In genomic region chr8:88390749-88391148, GRCm38 (mm10) we compare ENCODE assay signal across 10 mouse cellular contexts. TPM values are rescaled to one million over a fixed set of nuclear protein-coding genes. Genes with fewer than 3 reads are reported as not detected.
DNase-seq lines count a peak whose midpoint lies in the region; ATAC-seq and TF ChIP-seq lines count a peak whose summit lies in the region.
"Had no signal": no experiment of that assay in that cellular context is flagged by ENCODE, and none has a peak within 500 bp of the region (broad histone marks: within the 10 kb centered on the region; RNA-seq: fewer than 3 reads in every experiment).

No protein-coding gene starts in this region.

- TF ChIP-seq CTCF in hindbrain, postnatal 0 days (IDR thresholded peaks at IDR 0.05; ENCODE audit: low read depth) = peak; percentile 40; the same call in 1 of the 2 replicates

- no peak overlapping the region for H3K4me3 ChIP-seq in hindbrain, postnatal 0 days (ENCODE audit: low read length)
- no peak overlapping the region for H3K4me3 ChIP-seq in hindbrain, embryonic 16.5 days (ENCODE audit: low read length)
- H3K4me3 ChIP-seq: heart, embryonic 15.5 days had no signal

- DNase-seq in hindbrain, postnatal 0 days (ENCODE audit: low spot score) = no peak
- DNase-seq in CD8-positive naive resting alpha-beta T cell, adult 2 months (ENCODE audit: low read depth in 2 of 2, low spot score in 2 of 2) = peak; percentile 27 to 48
- peak; percentile 39 for DNase-seq in c-Kit-positive CD71-negative TER-119-negative erythroid progenitor cells, embryonic 14.5 days (ENCODE audit: low read depth)
- no peak for DNase-seq in left cerebral cortex, postnatal 36 days (ENCODE audit: low spot score in 2 of 2)
- DNase-seq in retina, embryonic 14.5 days (ENCODE audit: low spot score) = no peak
- no peak for DNase-seq in embryo, embryonic 9.5 days (ENCODE audit: extremely low spot score)
- DNase-seq: midbrain, embryonic 14.5 days had no signal

- ATAC-seq in hindbrain, postnatal 0 days = no peak
- ATAC-seq in hindbrain, embryonic 16.5 days = no peak
- peak; percentile 85 for ATAC-seq in megakaryocyte progenitor cell, adult 5-6 weeks (replicated peaks; ENCODE audit: poor library complexity)

- no peak overlapping the region for H3K27ac ChIP-seq in hindbrain, postnatal 0 days
- no peak overlapping the region for H3K27ac ChIP-seq in hindbrain, embryonic 16.5 days (ENCODE audit: low read depth, low read length)
- H3K27ac ChIP-seq: heart, embryonic 15.5 days had no signal

- H3K36me3 ChIP-seq in hindbrain, postnatal 0 days (ENCODE audit: insufficient read depth, low read length) = no peaks in the 10 kb centered on the region
- H3K36me3 ChIP-seq in hindbrain, embryonic 16.5 days (ENCODE audit: control insufficient read depth, insufficient read depth, low read length) = no peaks in the 10 kb centered on the region
- H3K36me3 ChIP-seq: heart, embryonic 15.5 days had no signal

- no peaks in the 10 kb centered on the region for H3K4me1 ChIP-seq in hindbrain, postnatal 0 days (ENCODE audit: insufficient read depth, low read length)
- H3K4me1 ChIP-seq in hindbrain, embryonic 16.5 days (ENCODE audit: control insufficient read depth, insufficient read depth, low read depth, low read length) = no peaks in the 10 kb centered on the region
- H3K4me1 ChIP-seq: heart, embryonic 15.5 days had no signal

- H3K9me3 ChIP-seq in hindbrain, postnatal 0 days (ENCODE audit: low read length) = no peaks in the 10 kb centered on the region
- no peaks in the 10 kb centered on the region for H3K9me3 ChIP-seq in hindbrain, embryonic 16.5 days (ENCODE audit: control insufficient read depth, low read length)
- H3K9me3 ChIP-seq: heart, embryonic 15.5 days had no signal

- H3K27me3 ChIP-seq in hindbrain, postnatal 0 days (ENCODE audit: insufficient read depth, low read length) = no peaks in the 10 kb centered on the region
- no peaks in the 10 kb centered on the region for H3K27me3 ChIP-seq in hindbrain, embryonic 16.5 days (replicated peaks; ENCODE audit: control insufficient read depth, insufficient read depth, low read length)
- H3K27me3 ChIP-seq: heart, embryonic 15.5 days had no signal

- H3K4me2 ChIP-seq in hindbrain, postnatal 0 days (ENCODE audit: low read depth, low read length) = no peak overlapping the region
- no peak overlapping the region for H3K4me2 ChIP-seq in hindbrain, embryonic 16.5 days (ENCODE audit: low read length)
- H3K4me2 ChIP-seq: heart, embryonic 15.5 days had no signal

- H3K9ac ChIP-seq in hindbrain, postnatal 0 days (replicated peaks; ENCODE audit: low read length) = no peak overlapping the region
- H3K9ac ChIP-seq in hindbrain, embryonic 16.5 days (ENCODE audit: low read depth, low read length) = no peak overlapping the region
- H3K9ac ChIP-seq: heart, embryonic 15.5 days had no signal

- 90% methylated on average over 1 of the region's 1 CpGs for WGBS in hindbrain, postnatal 0 days
- WGBS in hindbrain, embryonic 16.5 days = 100% methylated on average over 1 of the region's 1 CpGs

- intact Hi-C loops in left cerebral cortex, postnatal 36 days (cut with DNase I) = no loop called here

RNA-seq across cellular contexts. Expression of gene Brd7, which starts 28.8 kb away (rescaled TPM):
- 12.6 and 15.5 TPM in 2 replicates for total RNA-seq in hindbrain, postnatal 0 days (2014; rRNA removed)
- 57.8 and 65.5 TPM in 2 replicates for polyA plus RNA-seq in hindbrain, postnatal 0 days (2015; fragmentation: Nextera tagmentation; extraction: Ambion mirVana)
- polyA plus RNA-seq in hindbrain, embryonic 16.5 days (2015; fragmentation: Nextera tagmentation; extraction: Ambion mirVana) = 37.6 and 58.2 TPM in 2 replicates
- 96.9 and 98.2 TPM in 2 replicates for total RNA-seq in megakaryocyte progenitor cell, adult 5-6 weeks (2015)
- 52.1 and 83.4 TPM in 2 replicates for total RNA-seq in megakaryocyte progenitor cell, adult 5-6 weeks (2017)
- total RNA-seq in left cerebral cortex, postnatal 36 days (2021) = 10 to 100 TPM; 48.2 to 66.4 TPM

Comparison
In these comparisons a context has a peak if more than half of its experiments do, and no peak if none do; other contexts are left out.
1. DNase-seq: peak in CD8-positive naive resting alpha-beta T cell, adult 2 months (2 of 2) and c-Kit-positive CD71-negative TER-119-negative erythroid progenitor cells, embryonic 14.5 days (single experiment); none in hindbrain, postnatal 0 days (single experiment), left cerebral cortex, postnatal 36 days (0 of 2), retina, embryonic 14.5 days (single experiment) and embryo, embryonic 9.5 days (single experiment).